Mouse (Mus musculus): ENCODE measurements around the gene Isg20. TPM values are rescaled to one million over a fixed set of nuclear protein-coding genes. Genes with fewer than 3 reads are reported as not detected.
A peak's percentile ranks its signal among the peaks of the same experiment; 100 is the strongest.

Gene Isg20
- polyA plus RNA-seq, 1 experiment from 2014 or later = 12.7 TPM

- H3K4me2 ChIP-seq = no peak overlapping the region
- no peaks in the 10 kb centered on the region for H3K9me3 ChIP-seq (replicated peaks)
- no peak overlapping the region for H3K27ac ChIP-seq
- no peaks in the 10 kb centered on the region for H3K27me3 ChIP-seq
- WGBS = 69% methylated on average over 3 of the region's 3 CpGs
- H3K4me1 ChIP-seq (replicated peaks) = no peaks in the 10 kb centered on the region
- ATAC-seq (replicated peaks; ENCODE audit: insufficient number of reproducible peaks, insufficient read depth, low FRiP score, low read depth) = no peak
- no peak overlapping the region for H3K4me3 ChIP-seq
- H3K9ac ChIP-seq = no peak overlapping the region
- H3K36me3 ChIP-seq = no peaks in the 10 kb centered on the region
Measured at GRCm38 (mm10) chr7:78963891-78964290, 50.7 kb downstream of the Isg20 start.

Small RNAs within 50 kb of the gene (microRNA-seq; reads per million reads assigned to microRNA genes)
- 4.0 reads per million, percentile 14 among the genes with 10 or more reads in this experiment for gene Mir7-2

Other genes starting within 250 kb of the Isg20 start
- 1.6 and 2.9 TPM in 2 replicates for gene Ntrk3, start 175.4 kb upstream of the Isg20 start, polyA plus RNA-seq (2015; fragmentation: Nextera tagmentation; extraction: Ambion mirVana)
- gene Mrps11, start 130.3 kb upstream of the Isg20 start, polyA plus RNA-seq (2015; fragmentation: Nextera tagmentation; extraction: Ambion mirVana) = 48.0 and 53.9 TPM in 2 replicates
- 53.1 and 56.4 TPM in 2 replicates for gene Mrpl46, start 129.9 kb upstream of the Isg20 start, polyA plus RNA-seq (2015; fragmentation: Nextera tagmentation; extraction: Ambion mirVana)
- 9.5 and 12.5 TPM in 2 replicates for gene Det1, start 66.2 kb upstream of the Isg20 start, polyA plus RNA-seq (2015; fragmentation: Nextera tagmentation; extraction: Ambion mirVana)
- gene Aen, start 17.6 kb upstream of the Isg20 start, polyA plus RNA-seq (2015; fragmentation: Nextera tagmentation; extraction: Ambion mirVana) = 26.8 and 32.9 TPM in 2 replicates
- gene Acan, start 140.1 kb downstream of the Isg20 start, polyA plus RNA-seq (2015; fragmentation: Nextera tagmentation; extraction: Ambion mirVana) = 2.7 and 4.7 TPM in 2 replicates
- gene Hapln3, start 217.6 kb downstream of the Isg20 start, polyA plus RNA-seq (2015; fragmentation: Nextera tagmentation; extraction: Ambion mirVana) = 0.49 and 0.76 TPM in 2 replicates
- 224 and 246 TPM in 2 replicates for gene Mfge8, start 235.6 kb downstream of the Isg20 start, polyA plus RNA-seq (2015; fragmentation: Nextera tagmentation; extraction: Ambion mirVana)